Mouse (Mus musculus): Measurements from ENCODE around the gene Terb2. TPM values are rescaled to one million over a fixed set of nuclear protein-coding genes. Genes with fewer than 3 reads are reported as not detected.

Gene Terb2
- polyA plus RNA-seq, 1 experiment: not detected

- H3K4me1 ChIP-seq (ENCODE audit: control insufficient read depth, insufficient read depth, low read length): no peaks in the 10 kb centered on the region
- peak overlapping the region; percentile 70 for H3K4me3 ChIP-seq (ENCODE audit: insufficient read depth, low read depth, low read length)
- H3K27me3 ChIP-seq (replicated peaks; ENCODE audit: control insufficient read depth, insufficient read depth, low read length): no peaks in the 10 kb centered on the region
- no peak for TF ChIP-seq POLR2A (IDR thresholded peaks at IDR 0.05; ENCODE audit: low read depth, low read length)
- no peak for TF ChIP-seq CTCF (conservative IDR thresholded peaks at IDR 0.05; ENCODE audit: insufficient read depth, insufficient read length, low read depth, low read length)
- DNase-seq: peak; percentile 68
- no peaks in the 10 kb centered on the region; the same call in 1 of the 2 replicates for H3K36me3 ChIP-seq (ENCODE audit: control insufficient read depth, insufficient read depth, low read length)
- 4% methylated on average over 26 of the region's 26 CpGs for WGBS
- peak overlapping the region; percentile 41 for H3K27ac ChIP-seq (ENCODE audit: insufficient read depth, low read depth, low read length)
Observed at GRCm38 (mm10) chr2:122233759-122234557, 47.9 kb downstream of the Terb2 start.

- no peaks in the 10 kb centered on the region; the same call in 1 of the 2 replicates for H3K36me3 ChIP-seq (ENCODE audit: control insufficient read depth, insufficient read depth, low read length)
- peak; percentile 77 for TF ChIP-seq POLR2A (IDR thresholded peaks at IDR 0.05; ENCODE audit: low read depth, low read length)
- no peak for TF ChIP-seq CTCF (conservative IDR thresholded peaks at IDR 0.05; ENCODE audit: insufficient read depth, insufficient read length, low read depth, low read length)
- peak within 1 kb of the TSS; percentile 94 for H3K27ac ChIP-seq (ENCODE audit: insufficient read depth, low read depth, low read length)
- DNase-seq: peak; percentile 90
- WGBS: under 1% methylated on average over 35 of the region's 35 CpGs
- H3K27me3 ChIP-seq (replicated peaks; ENCODE audit: control insufficient read depth, insufficient read depth, low read length): no peaks in the 10 kb centered on the region
- H3K4me3 ChIP-seq (ENCODE audit: insufficient read depth, low read depth, low read length): peak within 1 kb of the TSS; percentile 70
- no peaks in the 10 kb centered on the region; the same call in 1 of the 2 replicates for H3K4me1 ChIP-seq (ENCODE audit: control insufficient read depth, insufficient read depth, low read length)
Observed at GRCm38 (mm10) chr2:122234611-122235288, 48.7 kb downstream of the Terb2 start, which contains the start of gene Sord. Gene Sord (plus strand): TSS chr2:122234749.

GRCm38 (mm10) chr2:122235425-122235824, 49.4 kb downstream of the Terb2 start:
- H3K4me1 ChIP-seq (ENCODE audit: control insufficient read depth, insufficient read depth, low read length): no peaks in the 10 kb centered on the region; the same call in 1 of the 2 replicates
- H3K4me3 ChIP-seq (ENCODE audit: insufficient read depth, low read depth, low read length): peak overlapping the region; percentile 42; the same call in 1 of the 2 replicates
- peak overlapping the region; percentile 94 for H3K27ac ChIP-seq (ENCODE audit: insufficient read depth, low read depth, low read length)
- 47% methylated on average over 2 of the region's 2 CpGs for WGBS
- no peaks in the 10 kb centered on the region; the same call in 1 of the 2 replicates for H3K36me3 ChIP-seq (ENCODE audit: control insufficient read depth, insufficient read depth, low read length)
- DNase-seq: peak; percentile 93
- TF ChIP-seq POLR2A (IDR thresholded peaks at IDR 0.05; ENCODE audit: low read depth, low read length): no peak
- TF ChIP-seq CTCF (conservative IDR thresholded peaks at IDR 0.05; ENCODE audit: insufficient read depth, insufficient read length, low read depth, low read length): no peak
- no peaks in the 10 kb centered on the region for H3K27me3 ChIP-seq (replicated peaks; ENCODE audit: control insufficient read depth, insufficient read depth, low read length)

- peak; percentile 82 for DNase-seq
- Histone ChIP-seq H3K27ac (ENCODE audit: insufficient read depth, low read depth, low read length) (peak overlapping the region; percentile 94), H3K4me1 (ENCODE audit: control insufficient read depth, insufficient read depth, low read length) (peaks cover 6% of the 10 kb centered on the region; the same call in 1 of the 2 replicates), H3K27me3 (replicated peaks; ENCODE audit: control insufficient read depth, insufficient read depth, low read length) (no peaks in the 10 kb centered on the region), H3K4me3 (ENCODE audit: insufficient read depth, low read depth, low read length) (peak overlapping the region; percentile 42; the same call in 1 of the 2 replicates), H3K36me3 (ENCODE audit: control insufficient read depth, insufficient read depth, low read length) (no peaks in the 10 kb centered on the region; the same call in 1 of the 2 replicates)
- TF ChIP-seq POLR2A (IDR thresholded peaks at IDR 0.05; ENCODE audit: low read depth, low read length): no peak
Observed at GRCm38 (mm10) chr2:122236321-122236720, 50.2 kb downstream of the Terb2 start.

DNA sequence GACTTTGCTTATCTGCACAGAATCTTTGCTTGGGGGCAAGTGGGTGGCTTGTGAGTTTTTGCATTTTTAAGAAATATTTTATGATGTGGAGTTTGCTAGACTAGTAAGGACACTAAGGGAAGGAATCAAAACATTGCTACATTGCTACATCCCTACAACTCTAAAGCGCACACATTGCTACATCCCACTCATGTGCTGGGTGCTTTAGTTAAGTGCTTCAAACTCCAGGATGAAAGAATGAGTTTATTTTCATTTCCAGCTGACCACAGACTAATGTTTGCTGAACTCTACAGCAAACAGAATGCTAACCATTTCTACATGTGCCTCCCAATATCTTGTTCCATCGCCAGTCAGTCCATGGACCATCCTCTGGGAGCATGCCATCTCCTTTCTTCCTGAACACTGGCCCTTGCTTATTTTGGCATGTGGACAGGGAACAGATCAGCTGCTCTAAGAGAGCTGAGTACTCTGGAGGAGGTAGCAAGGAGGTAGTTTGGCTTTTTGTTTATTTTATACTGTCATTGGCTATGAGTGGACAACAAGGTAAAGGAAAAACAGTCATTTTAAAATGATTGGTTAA, 51.9 kb downstream of the Terb2 start:
- Histone ChIP-seq H3K27ac (ENCODE audit: insufficient read depth, low read depth, low read length) (peak overlapping the region; percentile 94), H3K4me1 (ENCODE audit: control insufficient read depth, insufficient read depth, low read length) (peaks cover 10% of the 10 kb centered on the region; the same call in 1 of the 2 replicates), H3K36me3 (ENCODE audit: control insufficient read depth, insufficient read depth, low read length) (no peaks in the 10 kb centered on the region; the same call in 1 of the 2 replicates), H3K27me3 (replicated peaks; ENCODE audit: control insufficient read depth, insufficient read depth, low read length) (no peaks in the 10 kb centered on the region), H3K4me3 (ENCODE audit: insufficient read depth, low read depth, low read length) (no peak overlapping the region)
- TF ChIP-seq CTCF (conservative IDR thresholded peaks at IDR 0.05; ENCODE audit: insufficient read depth, insufficient read length, low read depth, low read length): no peak
- TF ChIP-seq POLR2A (IDR thresholded peaks at IDR 0.05; ENCODE audit: low read depth, low read length): no peak
- 51% methylated on average over 2 of the region's 2 CpGs for WGBS
- DNase-seq: peak; percentile 76

- Histone ChIP-seq H3K4me3 (ENCODE audit: insufficient read depth, low read depth, low read length) (no peak overlapping the region), H3K36me3 (ENCODE audit: control insufficient read depth, insufficient read depth, low read length) (peaks cover 4% of the 10 kb centered on the region; the same call in 1 of the 2 replicates), H3K27me3 (replicated peaks; ENCODE audit: control insufficient read depth, insufficient read depth, low read length) (no peaks in the 10 kb centered on the region), H3K4me1 (ENCODE audit: control insufficient read depth, insufficient read depth, low read length) (peaks cover 17% of the 10 kb centered on the region; the same call in 1 of the 2 replicates), H3K27ac (ENCODE audit: insufficient read depth, low read depth, low read length) (peak overlapping the region; percentile 62)
- DNase-seq: peak; percentile 72
- TF ChIP-seq POLR2A (IDR thresholded peaks at IDR 0.05; ENCODE audit: low read depth, low read length) (no peak), CTCF (conservative IDR thresholded peaks at IDR 0.05; ENCODE audit: insufficient read depth, insufficient read length, low read depth, low read length) (no peak)
Observed at GRCm38 (mm10) chr2:122240735-122241134, 54.7 kb downstream of the Terb2 start.

All from kidney, adult 2 months (tissue).